Mouse (Mus musculus): Measurements from ENCODE around the gene Sdk1. TPM values are rescaled to one million over a fixed set of nuclear protein-coding genes. Genes with fewer than 3 reads are reported as not detected.

The Sdk1 gene
- polyA plus RNA-seq, 1 experiment from 2014 or later = 1.5 TPM

- Histone ChIP-seq H3K27me3 (no peaks in the 10 kb centered on the region), H3K4me1 (no peaks in the 10 kb centered on the region), H3K9me3 (no peaks in the 10 kb centered on the region), H3K4me3 (no peak overlapping the region), H3K9ac (replicated peaks) (no peak overlapping the region), H3K36me3 (no peaks in the 10 kb centered on the region), H3K27ac (replicated peaks) (no peak overlapping the region), H3K4me2 (replicated peaks) (no peak overlapping the region)
- ATAC-seq (replicated peaks) = no peak
- WGBS = 49% methylated on average over 11 of the region's 11 CpGs
Observed at GRCm38 (mm10) chr5:141950791-141951190, 709.5 kb downstream of the Sdk1 start.

DNA sequence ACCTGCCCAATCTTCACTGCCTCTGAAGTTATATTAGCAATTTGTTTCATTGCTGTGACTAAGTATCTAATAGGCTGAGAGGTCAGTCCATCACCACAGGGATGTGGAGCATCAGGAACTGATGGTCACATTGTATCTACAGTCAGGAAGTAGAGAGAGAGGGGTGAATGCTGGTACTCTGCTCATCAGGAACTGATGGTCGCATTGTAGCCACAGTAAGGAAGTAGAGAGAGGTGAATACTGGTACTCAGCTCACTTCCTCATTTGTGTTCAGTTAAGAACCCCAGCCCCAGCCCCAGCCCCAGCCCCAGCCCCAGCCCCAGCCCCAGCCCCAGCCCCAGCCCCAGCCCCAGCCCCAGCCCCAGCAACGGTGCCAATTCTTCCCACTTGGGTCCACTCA is 711.0 kb downstream of the Sdk1 start:
- H3K27ac ChIP-seq (replicated peaks) = no peak overlapping the region
- H3K27me3 ChIP-seq = no peaks in the 10 kb centered on the region
- H3K4me3 ChIP-seq = no peak overlapping the region
- H3K9ac ChIP-seq (replicated peaks) = no peak overlapping the region
- no peak for ATAC-seq (replicated peaks)
- 80% methylated on average over 2 of the region's 2 CpGs for whole genome bisulfite sequencing
- no peaks in the 10 kb centered on the region for H3K36me3 ChIP-seq
- H3K4me1 ChIP-seq = no peaks in the 10 kb centered on the region
- H3K4me2 ChIP-seq (replicated peaks) = no peak overlapping the region
- H3K9me3 ChIP-seq = no peaks in the 10 kb centered on the region

GRCm38 (mm10) chr5:141952708-141953490 is 711.6 kb downstream of the Sdk1 start:
- Histone ChIP-seq H3K27me3 (no peaks in the 10 kb centered on the region), H3K9me3 (no peaks in the 10 kb centered on the region), H3K4me2 (replicated peaks) (no peak overlapping the region), H3K4me3 (no peak overlapping the region), H3K9ac (replicated peaks) (no peak overlapping the region), H3K4me1 (no peaks in the 10 kb centered on the region), H3K36me3 (no peaks in the 10 kb centered on the region), H3K27ac (replicated peaks) (no peak overlapping the region)
- WGBS = 91% methylated on average over 7 of the region's 7 CpGs
- no peak for ATAC-seq (replicated peaks)

DNA sequence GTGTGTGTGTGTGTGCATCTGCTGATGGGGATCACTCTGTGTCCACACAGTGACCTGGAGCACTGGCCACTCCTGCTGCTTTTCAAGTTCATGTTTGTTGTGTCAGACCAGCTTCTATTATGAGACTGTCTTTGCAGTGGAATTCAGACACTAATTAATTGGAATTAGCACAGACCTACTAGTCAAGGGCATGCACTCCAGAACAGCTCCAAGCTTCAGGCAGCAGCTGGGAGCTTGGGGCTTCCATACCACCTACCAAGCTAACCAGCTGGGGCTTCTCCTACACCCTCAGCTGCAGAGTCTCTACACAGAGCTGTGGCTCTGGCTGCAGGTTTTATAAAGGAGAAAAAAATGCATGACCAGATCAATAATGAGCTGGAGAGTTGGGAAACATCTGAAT is 729.8 kb downstream of the Sdk1 start:
- no peaks in the 10 kb centered on the region for H3K9me3 ChIP-seq
- H3K27me3 ChIP-seq = no peaks in the 10 kb centered on the region
- no peak overlapping the region for H3K4me2 ChIP-seq (replicated peaks)
- no peak for ATAC-seq (replicated peaks)
- H3K36me3 ChIP-seq = no peaks in the 10 kb centered on the region
- no peak overlapping the region for H3K9ac ChIP-seq (replicated peaks)
- H3K4me1 ChIP-seq = no peaks in the 10 kb centered on the region
- no peak overlapping the region for H3K4me3 ChIP-seq
- H3K27ac ChIP-seq (replicated peaks) = no peak overlapping the region

DNA sequence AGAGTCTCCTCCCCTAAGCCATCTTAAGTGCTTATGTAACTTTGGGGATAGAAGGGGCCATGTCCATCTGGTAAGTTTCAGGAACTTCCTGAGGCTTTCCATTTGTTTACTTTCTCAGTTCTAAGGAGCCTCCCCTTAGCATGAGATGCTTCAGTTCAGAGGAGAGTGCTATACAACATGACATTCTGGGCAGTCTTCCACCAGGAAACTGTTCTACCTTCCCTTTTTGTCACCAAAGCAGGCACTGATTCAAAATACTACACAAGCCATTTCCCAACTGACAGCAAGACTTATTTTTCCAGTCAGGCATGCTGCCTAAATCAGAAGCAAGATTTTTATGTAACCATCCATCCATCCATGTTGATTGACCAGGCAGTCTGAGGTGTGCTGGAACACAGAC is 738.2 kb downstream of the Sdk1 start:
- Histone ChIP-seq H3K9me3 (no peaks in the 10 kb centered on the region), H3K4me1 (no peaks in the 10 kb centered on the region), H3K36me3 (no peaks in the 10 kb centered on the region), H3K27ac (replicated peaks) (no peak overlapping the region), H3K9ac (replicated peaks) (no peak overlapping the region), H3K4me3 (no peak overlapping the region), H3K27me3 (no peaks in the 10 kb centered on the region), H3K4me2 (replicated peaks) (no peak overlapping the region)
- no peak for ATAC-seq (replicated peaks)

DNA sequence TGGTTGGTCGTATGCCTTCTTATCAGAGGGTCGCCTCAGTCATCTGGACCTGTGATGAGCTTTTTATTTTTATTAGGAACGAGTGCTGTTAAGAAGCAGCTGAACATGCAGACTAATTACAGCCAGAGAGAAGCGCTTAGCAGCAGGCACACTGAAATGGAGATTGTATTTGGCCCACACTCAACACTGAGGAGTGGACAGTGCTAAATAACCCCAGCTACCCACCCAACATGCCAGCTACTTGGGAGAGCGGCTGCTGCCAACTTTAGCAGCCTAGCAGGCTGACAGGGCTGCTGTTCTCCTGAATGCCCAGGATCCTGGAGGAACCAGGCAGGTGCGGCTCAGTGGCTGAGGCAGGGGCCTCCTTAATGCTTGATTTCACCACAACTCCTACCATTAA is 739.5 kb downstream of the Sdk1 start:
- Histone ChIP-seq H3K27me3 (no peaks in the 10 kb centered on the region), H3K4me1 (no peaks in the 10 kb centered on the region), H3K4me2 (replicated peaks) (no peak overlapping the region), H3K36me3 (no peaks in the 10 kb centered on the region), H3K27ac (replicated peaks) (no peak overlapping the region), H3K4me3 (no peak overlapping the region), H3K9me3 (no peaks in the 10 kb centered on the region), H3K9ac (replicated peaks) (no peak overlapping the region)
- no peak for ATAC-seq (replicated peaks)
- WGBS = 72% methylated on average over 6 of the region's 6 CpGs

DNA sequence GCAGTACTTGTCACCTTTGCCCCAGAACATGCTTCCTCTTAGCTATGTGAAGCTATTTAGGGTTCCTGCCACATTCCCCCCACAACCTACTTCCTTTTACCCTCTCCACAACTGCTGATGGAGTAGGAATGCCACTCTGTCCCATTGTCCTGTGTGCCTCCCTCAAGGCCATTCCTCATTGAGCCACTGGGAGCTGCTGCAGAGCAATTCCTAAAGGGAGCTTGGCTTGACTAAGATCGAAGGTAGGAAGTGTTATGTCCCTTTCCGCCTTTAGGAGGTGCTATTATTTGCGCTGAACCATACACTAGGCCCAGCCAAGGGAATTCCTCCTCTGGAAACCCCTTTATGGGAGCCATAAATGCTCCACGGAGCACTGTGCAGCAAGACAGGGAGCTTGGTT is 743.0 kb downstream of the Sdk1 start:
- no peaks in the 10 kb centered on the region for H3K9me3 ChIP-seq
- ATAC-seq (replicated peaks) = no peak
- H3K4me3 ChIP-seq = no peak overlapping the region
- H3K4me1 ChIP-seq = no peaks in the 10 kb centered on the region
- no peaks in the 10 kb centered on the region for H3K36me3 ChIP-seq
- 83% methylated on average over 4 of the region's 4 CpGs for WGBS
- H3K27me3 ChIP-seq = no peaks in the 10 kb centered on the region
- no peak overlapping the region for H3K27ac ChIP-seq (replicated peaks)
- no peak overlapping the region for H3K4me2 ChIP-seq (replicated peaks)
- no peak overlapping the region for H3K9ac ChIP-seq (replicated peaks)

- no peak overlapping the region for H3K4me2 ChIP-seq (replicated peaks)
- 12% methylated on average over 8 of the region's 8 CpGs for WGBS
- H3K4me1 ChIP-seq = no peaks in the 10 kb centered on the region
- no peak overlapping the region for H3K4me3 ChIP-seq
- no peaks in the 10 kb centered on the region for H3K27me3 ChIP-seq
- H3K27ac ChIP-seq (replicated peaks) = no peak overlapping the region
- no peak overlapping the region for H3K9ac ChIP-seq (replicated peaks)
- no peaks in the 10 kb centered on the region for H3K9me3 ChIP-seq
- ATAC-seq (replicated peaks) = no peak
- no peaks in the 10 kb centered on the region for H3K36me3 ChIP-seq
Observed at GRCm38 (mm10) chr5:141985003-141985402, 743.7 kb downstream of the Sdk1 start.

DNA sequence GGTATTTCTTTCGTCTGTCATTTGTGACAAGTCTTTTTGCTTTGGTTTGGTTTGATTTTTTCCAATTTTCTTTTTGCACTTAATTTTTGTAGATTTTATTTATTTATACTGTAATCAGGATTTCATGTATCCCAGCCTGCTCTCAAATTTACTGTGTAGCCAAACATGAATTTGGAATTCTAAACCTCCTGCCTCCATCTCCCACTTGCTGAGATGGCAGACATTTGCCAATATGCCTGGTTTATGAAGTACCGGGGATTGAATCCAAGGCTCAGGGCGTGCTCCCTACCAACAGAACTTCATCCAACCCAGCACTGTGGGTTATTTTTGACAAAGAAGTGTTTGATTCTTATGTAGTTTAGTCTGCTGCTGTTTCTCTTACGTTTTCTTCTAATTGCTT is 744.3 kb downstream of the Sdk1 start:
- Histone ChIP-seq H3K4me2 (replicated peaks) (no peak overlapping the region), H3K27ac (replicated peaks) (no peak overlapping the region), H3K4me1 (no peaks in the 10 kb centered on the region), H3K4me3 (no peak overlapping the region), H3K36me3 (no peaks in the 10 kb centered on the region), H3K9ac (replicated peaks) (no peak overlapping the region), H3K9me3 (no peaks in the 10 kb centered on the region), H3K27me3 (no peaks in the 10 kb centered on the region)
- no peak for ATAC-seq (replicated peaks)
- 75% methylated on average over 4 of the region's 4 CpGs for WGBS

DNA sequence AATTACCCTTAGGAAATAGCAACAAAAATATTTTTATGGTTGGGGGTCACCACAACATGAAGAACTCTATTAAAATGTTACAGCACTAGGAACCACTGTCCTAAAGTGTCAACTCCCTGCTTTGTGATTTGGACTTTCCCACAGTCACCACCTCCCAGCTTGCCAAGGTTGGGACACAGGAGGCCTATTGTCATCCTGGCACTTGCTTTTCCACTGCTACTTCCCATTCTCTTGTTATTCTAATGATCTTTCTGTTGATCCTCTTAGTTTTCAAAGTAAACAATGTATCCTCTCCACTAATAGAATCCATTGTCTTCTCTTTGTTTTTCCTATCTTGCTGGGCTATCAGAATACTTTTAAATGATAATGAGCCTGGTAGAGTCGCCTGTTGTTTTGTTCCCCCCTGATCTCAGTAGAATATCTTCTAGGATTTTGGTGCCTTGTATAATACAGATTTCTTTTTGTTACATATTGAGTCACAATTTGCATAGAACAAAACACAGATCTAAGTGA is 746.1 kb downstream of the Sdk1 start:
- WGBS = 9% methylated on average over 1 of the region's 1 CpGs
- no peak for ATAC-seq (replicated peaks)
- no peak overlapping the region for H3K4me2 ChIP-seq (replicated peaks)
- H3K9me3 ChIP-seq = no peaks in the 10 kb centered on the region
- no peaks in the 10 kb centered on the region for H3K27me3 ChIP-seq
- H3K9ac ChIP-seq (replicated peaks) = no peak overlapping the region
- H3K4me1 ChIP-seq = no peaks in the 10 kb centered on the region
- H3K36me3 ChIP-seq = no peaks in the 10 kb centered on the region
- no peak overlapping the region for H3K4me3 ChIP-seq
- H3K27ac ChIP-seq (replicated peaks) = no peak overlapping the region

DNA sequence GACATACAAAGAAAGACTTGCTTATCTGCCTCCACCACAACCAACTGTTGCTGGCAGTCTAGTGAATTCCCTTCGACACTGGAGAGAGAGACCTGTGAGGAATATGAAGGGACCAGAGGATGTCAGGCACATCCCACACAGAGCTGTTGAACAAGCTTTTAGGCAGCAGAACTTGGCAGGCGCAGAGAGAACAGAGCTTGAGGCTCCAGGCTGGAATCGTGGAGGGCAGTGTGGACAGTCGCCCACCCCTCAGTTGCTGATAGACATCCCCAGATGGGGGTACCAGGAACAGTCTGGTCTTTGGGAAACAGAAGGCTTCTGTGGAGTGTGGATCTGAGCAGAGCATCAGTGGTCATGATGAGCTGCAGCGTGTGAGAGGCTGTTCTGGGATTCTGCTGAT is 747.4 kb downstream of the Sdk1 start:
- 74% methylated on average over 5 of the region's 5 CpGs for WGBS
- no peak for ATAC-seq (replicated peaks)
- Histone ChIP-seq H3K27me3 (no peaks in the 10 kb centered on the region), H3K4me3 (no peak overlapping the region), H3K4me2 (replicated peaks) (no peak overlapping the region), H3K9me3 (no peaks in the 10 kb centered on the region), H3K9ac (replicated peaks) (no peak overlapping the region), H3K27ac (replicated peaks) (no peak overlapping the region), H3K36me3 (no peaks in the 10 kb centered on the region), H3K4me1 (no peaks in the 10 kb centered on the region)

GRCm38 (mm10) chr5:141994192-141994591 is 752.9 kb downstream of the Sdk1 start:
- no peaks in the 10 kb centered on the region for H3K27me3 ChIP-seq
- H3K4me2 ChIP-seq (replicated peaks) = no peak overlapping the region
- ATAC-seq (replicated peaks) = no peak
- whole genome bisulfite sequencing = 86% methylated on average over 3 of the region's 3 CpGs
- no peaks in the 10 kb centered on the region for H3K4me1 ChIP-seq
- no peaks in the 10 kb centered on the region for H3K9me3 ChIP-seq
- H3K36me3 ChIP-seq = no peaks in the 10 kb centered on the region
- no peak overlapping the region for H3K4me3 ChIP-seq
- H3K9ac ChIP-seq (replicated peaks) = no peak overlapping the region
- H3K27ac ChIP-seq (replicated peaks) = no peak overlapping the region

GRCm38 (mm10) chr5:142000247-142000646 is 759.0 kb downstream of the Sdk1 start:
- Histone ChIP-seq H3K36me3 (no peaks in the 10 kb centered on the region), H3K27ac (replicated peaks) (no peak overlapping the region), H3K9ac (replicated peaks) (no peak overlapping the region), H3K4me2 (replicated peaks) (no peak overlapping the region), H3K27me3 (no peaks in the 10 kb centered on the region), H3K4me3 (no peak overlapping the region), H3K4me1 (no peaks in the 10 kb centered on the region), H3K9me3 (no peaks in the 10 kb centered on the region)
- ATAC-seq (replicated peaks) = no peak
- 94% methylated on average over 1 of the region's 1 CpGs for WGBS
